Mouse (Mus musculus) neural tube, embryonic 14.5 days (tissue): ENCODE measurements at regions not wholly inside any gene's neighbourhood (a gene's known extent, or its start where the extent isn't known, plus 50 kb on each side); places are given as distances from the start of the nearest gene placed in this dataset. TPM values are rescaled to one million over a fixed set of nuclear protein-coding genes. Genes with fewer than 3 reads are reported as not detected.

Experiments
- ATAC-seq: fragments of 200-750 bp; cut with Nextera tagmentation; 2 replicates; pipeline ENCODE4 v1.8.0; 2017; ENCODE audit warnings: low read depth, mild to moderate bottlenecking, moderate TSS enrichment, moderate library complexity
- H3K27ac ChIP-seq: fragments of 300-500 bp; sonication (generic); 2 replicates; pipeline ENCODE4 v1.5.1; 2014; ENCODE audit warnings: low read depth, mild to moderate bottlenecking, control low read depth, low read length, moderate library complexity, mixed read lengths
- H3K27me3 ChIP-seq: fragments of 300-500 bp; sonication (generic); 2 replicates; pipeline ENCODE4 v1.6.1; 2014; ENCODE audit warnings: low read length; ENCODE audit not compliant: control insufficient read depth, insufficient read depth
- H3K36me3 ChIP-seq: fragments of 300-500 bp; sonication (generic); 2 replicates; pipeline ENCODE4 v1.6.1; 2014; ENCODE audit warnings: low read length, mixed read lengths; ENCODE audit not compliant: control insufficient read depth, insufficient read depth
- H3K4me1 ChIP-seq: fragments of 300-500 bp; sonication (generic); 2 replicates; pipeline ENCODE4 v1.6.1; 2014; ENCODE audit warnings: low read length; ENCODE audit not compliant: control insufficient read depth, insufficient read depth
- H3K4me2 ChIP-seq: fragments of 300-500 bp; sonication (generic); 2 replicates; pipeline ENCODE4 v1.6.1; 2014; ENCODE audit warnings: mild to moderate bottlenecking, low read depth, low read length, control low read depth
- H3K4me3 ChIP-seq: fragments of 300-500 bp; sonication (generic); 2 replicates; pipeline ENCODE4 v1.5.1; 2014; ENCODE audit warnings: low read depth, low read length, control low read depth, mixed read lengths
- H3K9ac ChIP-seq: fragments of 300-500 bp; sonication (generic); replicated peaks from 2 replicates; pipeline ENCODE4 v1.6.1; 2014; ENCODE audit warnings: low read depth, mild to moderate bottlenecking, control low read depth, low read length, mixed read lengths
- H3K9me3 ChIP-seq: fragments of 300-500 bp; sonication (generic); 2 replicates; pipeline ENCODE4 v1.6.1; 2016; ENCODE audit warnings: low read length; ENCODE audit not compliant: control insufficient read depth
- WGBS: fragments of 180-500 bp; shearing (Covaris S2); extraction: QIAGEN DNeasy Blood & Tissue Kit; methylation state at CpG from one replicate; pipeline ENCODE4 v1.1.7; 2014; 5-methylcytosine and 5-hydroxymethylcytosine counted together
- microRNA-seq: library from miRNA; unstranded; fragments of <30 nt; microRNA quantifications from one replicate; pipeline ENCODE4, GENCODE M21; 2016

DNA sequence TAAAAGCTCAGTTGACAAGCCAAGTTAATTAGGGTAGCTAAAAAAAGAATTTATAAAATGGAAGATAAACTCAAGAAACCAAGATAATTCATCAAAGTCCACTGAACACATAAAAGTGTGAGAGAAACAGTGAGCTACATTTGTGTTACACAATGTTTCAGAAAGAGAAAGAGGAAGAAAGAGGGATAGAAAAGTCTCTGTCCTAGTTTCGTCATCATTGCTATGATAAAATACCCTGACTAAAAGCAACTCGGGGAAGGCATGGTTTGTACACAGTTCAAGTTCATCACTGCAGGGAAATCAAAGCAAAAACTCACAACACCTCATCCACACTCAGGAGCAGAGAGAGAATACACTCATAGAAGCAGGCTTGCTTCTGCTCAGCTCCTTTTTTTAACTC lies 548.9 kb downstream of the Utrn start:
- ATAC-seq, result no peak

More for the DNA sequence above, 548.9 kb downstream of the Utrn start:
- no peaks in the 10 kb centered on the region for H3K4me1 ChIP-seq
- H3K4me2 ChIP-seq, result no peak overlapping the region
- no peaks in the 10 kb centered on the region for H3K9me3 ChIP-seq
- 91% methylated on average over 2 of the region's 2 CpGs for WGBS
- no peaks in the 10 kb centered on the region for H3K36me3 ChIP-seq
- H3K27ac ChIP-seq, result no peak overlapping the region
- H3K27me3 ChIP-seq, result no peaks in the 10 kb centered on the region
- no peak overlapping the region for H3K9ac ChIP-seq
- no peak overlapping the region for H3K4me3 ChIP-seq

Small RNA genes lying in the stretch of these regions (microRNA-seq; reads per million reads assigned to microRNA genes)
- gene Gm22194, result not detected
